Mouse (Mus musculus) liver, postnatal 0 days (tissue): ENCODE measurements around the gene Tdrd1.

Source experiments
- CTCF ChIP-seq: sonication (generic); IDR thresholded peaks from 2 replicates; pipeline ENCODE4 v1.5.1; 2016; ENCODE audit warnings: antibody characterized with exemption, low read depth
- EP300 ChIP-seq: IDR thresholded peaks from 2 replicates; pipeline ENCODE4 v1.6.1; 2016; ENCODE audit warnings: antibody characterized with exemption, low read depth, mild to moderate bottlenecking

- TF ChIP-seq EP300, result no peak
- TF ChIP-seq CTCF, result no peak
These were observed 48.0 kb downstream of the Tdrd1 start, which contains the start of gene Vwa2 for GRCm38 (mm10) chr19:56873816-56874600.
